In genomic region chr8:45056810-45057209, GRCm38 (mm10) we compare ENCODE assay signal across 13 mouse cellular contexts. TPM values are rescaled to one million over a fixed set of nuclear protein-coding genes. Genes with fewer than 3 reads are reported as not detected.
DNase-seq lines count a peak whose midpoint lies in the region; ATAC-seq and TF ChIP-seq lines count a peak whose summit lies in the region.
"Had no signal": no experiment of that assay in that cellular context is flagged by ENCODE, and none has a peak within 500 bp of the region (broad histone marks: within the 10 kb centered on the region; RNA-seq: fewer than 3 reads in every experiment).

No protein-coding gene starts in this region.

- no peak for TF ChIP-seq POLR2A in cerebellum, adult 2 months (IDR thresholded peaks at IDR 0.05; ENCODE audit: borderline replicate concordance, insufficient read depth, low read length)

- H3K4me1 ChIP-seq in cerebellum, adult 2 months (ENCODE audit: control insufficient read depth, insufficient read depth, low read length), result no peaks in the 10 kb centered on the region
- H3K4me1 ChIP-seq in embryonic facial prominence, embryonic 10.5 days, result no peaks in the 10 kb centered on the region

- no peak overlapping the region for H3K4me3 ChIP-seq in cerebellum, adult 2 months (replicated peaks; ENCODE audit: insufficient read depth, low read depth, low read length)
- no peak overlapping the region for H3K4me3 ChIP-seq in layer of hippocampus, adult 2 months
- H3K4me3 ChIP-seq in embryonic facial prominence, embryonic 10.5 days, result no peak overlapping the region

- WGBS in cerebellum, adult 2 months, result 37% methylated on average over 3 of the region's 3 CpGs
- 25% methylated on average over 3 of the region's 3 CpGs for WGBS in embryonic facial prominence, embryonic 10.5 days

- no peaks in the 10 kb centered on the region for H3K9me3 ChIP-seq in embryonic facial prominence, embryonic 10.5 days

- TF ChIP-seq CTCF in cerebellum, adult 2 months (IDR thresholded peaks at IDR 0.05; ENCODE audit: borderline replicate concordance, insufficient read depth, low read depth, low read length), result peak; percentile 22; the same call in 1 of the 2 replicates
- peak; percentile 55 for TF ChIP-seq CTCF in layer of hippocampus, adult 2 months (conservative IDR thresholded peaks at IDR 0.05)

- peaks cover 44% of the 10 kb centered on the region for H3K36me3 ChIP-seq in embryonic facial prominence, embryonic 10.5 days (replicated peaks)

- H3K27ac ChIP-seq in cerebellum, adult 2 months (ENCODE audit: insufficient read depth, low read length), result no peak overlapping the region
- H3K27ac ChIP-seq in layer of hippocampus, adult 2 months, result no peak overlapping the region
- H3K27ac ChIP-seq in embryonic facial prominence, embryonic 10.5 days (replicated peaks), result no peak overlapping the region
- H3K27ac ChIP-seq: macrophage had no signal

- ATAC-seq in cerebellum, adult (ENCODE audit: insufficient number of reproducible peaks, low FRiP score, low TSS enrichment), result no peak

- H3K27me3 ChIP-seq in cerebellum, adult 2 months (ENCODE audit: control insufficient read depth, insufficient read depth, low read length), result no peaks in the 10 kb centered on the region
- no peaks in the 10 kb centered on the region for H3K27me3 ChIP-seq in embryonic facial prominence, embryonic 10.5 days (replicated peaks; ENCODE audit: low read depth, poor library complexity, severe bottlenecking)

- no peak for DNase-seq in cerebellum, adult 2 months
- no peak for DNase-seq in layer of hippocampus, adult 2 months (ENCODE audit: low spot score in 2 of 2)
- DNase-seq in layer of hippocampus, postnatal 10 days (ENCODE audit: low spot score in 2 of 2), result no peak
- DNase-seq in 3T3-L1 (ENCODE audit: low read depth, low spot score), result peak; percentile 7
- DNase-seq in embryonic facial prominence, embryonic 10.5 days (ENCODE audit: low spot score), result peak; percentile 34
- DNase-seq in gastrocnemius, adult 18-20 months (ENCODE audit: low spot score), result no peak
- no peak for DNase-seq in urinary bladder, adult 2 months (ENCODE audit: low spot score)
- DNase-seq: gastrocnemius, postnatal 14 days had no signal

RNA-seq across cellular contexts. Expression of gene Mtnr1a, which starts 12.1 kb away (rescaled TPM):
- 0.06 and 0.07 TPM in 2 replicates for polyA plus RNA-seq in cerebellum, adult 2 months (2012; rRNA removed)
- not detected for total RNA-seq in layer of hippocampus, adult 2 months (2021)
- total RNA-seq in layer of hippocampus, postnatal 10 days (2021), result not detected
- polyA plus RNA-seq in embryonic facial prominence, embryonic 10.5 days (2016; fragmentation: Nextera tagmentation; extraction: Ambion mirVana), result 0.09 TPM in 2 replicates
- not detected for total RNA-seq in gastrocnemius, adult 18-20 months (2021)
- polyA plus RNA-seq in urinary bladder, adult 2 months (2012; rRNA removed), result not detected in 2 replicates
- total RNA-seq: gastrocnemius, postnatal 14 days; left cerebral cortex, postnatal 14 days had no signal
- polyA plus RNA-seq: heart, embryonic 14.5 days; macrophage; stomach, embryonic 14.5 days had no signal

Comparison
In these comparisons a context has a peak if more than half of its experiments do, and no peak if none do; other contexts are left out.
1. DNase-seq: peak in 3T3-L1 (single experiment) and embryonic facial prominence, embryonic 10.5 days (single experiment); none in cerebellum, adult 2 months (0 of 2), layer of hippocampus, adult 2 months (0 of 2), layer of hippocampus, postnatal 10 days (0 of 2), gastrocnemius, adult 18-20 months (single experiment) and urinary bladder, adult 2 months (single experiment).